Mouse (Mus musculus) adrenal gland (tissue): ENCODE data around the gene Cfap58.

ENCODE experiments used
- intact Hi-C: fragments of 180-260 bp; cut with DNase I; formaldehyde crosslinking; loops from one replicate; pipeline ENCODE4 v1.15.1; 2025
- microRNA-seq, 2 experiments: library from miRNA; unstranded; fragments of <30 nt; microRNA quantifications; one replicate each; pipeline ENCODE4; 2019

Gene Cfap58

GRCm38 (mm10) chr19:48039554-48039953, 102.1 kb downstream of the Cfap58 start:
- intact Hi-C loops, result no loop called here

DNA sequence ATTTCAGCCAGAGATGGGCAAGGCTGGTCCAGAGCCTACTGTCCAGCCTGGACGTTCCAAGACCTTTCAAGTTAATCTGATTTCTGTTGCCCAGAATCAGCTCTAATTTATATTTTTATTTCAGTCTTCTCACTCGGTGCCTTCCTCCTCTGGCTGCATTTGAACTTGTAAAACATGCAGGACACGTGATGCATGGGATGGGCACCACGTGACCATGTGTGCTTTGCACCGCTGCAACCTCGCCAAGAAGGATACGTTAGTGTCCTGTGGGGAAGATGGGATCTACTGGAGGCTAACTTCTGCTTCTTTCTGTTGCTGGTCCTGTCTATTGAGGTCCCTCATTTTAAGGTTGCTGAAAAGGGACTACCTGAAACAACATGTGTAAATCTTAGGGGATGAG, 109.8 kb downstream of the Cfap58 start:
- intact Hi-C loops, result no loop called here

GRCm38 (mm10) chr19:48049361-48049760, 111.9 kb downstream of the Cfap58 start:
- intact Hi-C loops, result no loop called here

DNA sequence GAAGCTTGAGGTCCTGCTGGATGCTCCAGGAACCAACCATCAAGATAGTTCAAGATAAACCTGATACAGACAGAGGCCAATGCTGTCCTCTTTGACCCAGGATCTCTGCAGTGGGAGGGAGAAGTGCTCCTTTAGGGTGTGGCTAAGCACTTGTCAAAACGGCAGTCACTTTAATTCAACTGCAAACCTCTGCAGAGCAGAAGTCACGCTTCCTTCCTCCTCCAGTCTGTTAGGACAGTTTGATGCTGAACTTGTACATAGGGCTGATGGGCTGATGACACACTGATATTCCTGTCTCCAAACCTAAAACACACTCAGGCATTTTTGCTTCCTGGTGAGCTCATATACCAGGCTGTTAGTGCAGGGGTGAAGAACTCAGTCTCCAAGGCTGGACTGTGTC, 125.8 kb downstream of the Cfap58 start:
- intact Hi-C loops, result no loop called here

DNA sequence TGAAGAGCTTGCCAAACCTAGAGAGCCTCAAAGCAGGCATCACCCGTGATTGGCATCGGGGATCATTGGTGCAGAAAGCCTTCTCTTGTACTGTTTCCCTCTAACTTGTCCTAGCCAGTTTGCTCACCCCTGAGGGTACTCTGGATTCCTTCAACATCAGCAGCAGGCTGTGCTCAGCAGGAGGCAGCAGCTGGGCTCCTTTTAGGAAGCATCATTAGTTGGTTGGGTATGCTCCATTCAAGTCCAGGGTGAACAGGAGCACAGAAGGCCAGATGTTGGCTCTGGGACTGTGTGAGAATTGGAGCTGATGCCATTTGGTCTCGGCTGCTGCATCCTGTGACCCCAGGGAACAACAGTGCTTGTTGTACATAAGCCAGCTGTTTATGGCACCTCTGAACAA, 142.2 kb downstream of the Cfap58 start:
- intact Hi-C loops, result no loop called here

- intact Hi-C loops, result no loop called here
These were observed 144.0 kb downstream of the Cfap58 start for GRCm38 (mm10) chr19:48081456-48081855.

Small RNA genes lying within 50 kb of the gene (microRNA-seq; reads per million reads assigned to microRNA genes)
- 0 to 0.25 reads per million in 2 experiments for gene Gm22240
